Mouse (Mus musculus) liver, postnatal 0 days (tissue): Measurements from ENCODE around the gene Tshz2. TPM values are rescaled to one million over a fixed set of nuclear protein-coding genes. Genes with fewer than 3 reads are reported as not detected.
A peak's percentile ranks its signal among the peaks of the same experiment; 100 is the strongest.

Experiments used
- ATAC-seq: fragments of 200-750 bp; cut with Nextera tagmentation; 2 replicates; pipeline ENCODE4 v1.8.0; 2017; ENCODE audit warnings: mild to moderate bottlenecking, moderate library complexity
- DNase-seq: peaks from one replicate; pipeline ENCODE4 v3.0.0-alpha.2; 2016
- H3K27ac ChIP-seq: fragments of 300-500 bp; sonication (generic); 2 replicates; pipeline ENCODE4 v1.5.1; 2014; ENCODE audit warnings: antibody characterized with exemption, moderate library complexity, mild to moderate bottlenecking, low read depth
- H3K27me3 ChIP-seq: fragments of 300-500 bp; sonication (generic); 2 replicates; pipeline ENCODE4 v1.6.1; 2014; ENCODE audit warnings: low read length, control low read depth, mixed read lengths; ENCODE audit not compliant: insufficient read depth
- H3K36me3 ChIP-seq: fragments of 300-500 bp; sonication (generic); replicated peaks from 2 replicates; pipeline ENCODE4 v1.6.1; 2014; ENCODE audit warnings: mild to moderate bottlenecking, control low read depth, low read length, moderate library complexity, mixed read lengths; ENCODE audit not compliant: insufficient read depth
- H3K4me1 ChIP-seq: fragments of 300-500 bp; sonication (generic); 2 replicates; pipeline ENCODE4 v1.6.1; 2014; ENCODE audit warnings: antibody characterized with exemption, mild to moderate bottlenecking, control low read depth; ENCODE audit not compliant: insufficient read depth
- H3K4me2 ChIP-seq: fragments of 300-500 bp; sonication (generic); 2 replicates; pipeline ENCODE4 v1.6.1; 2014; ENCODE audit warnings: low read depth, mild to moderate bottlenecking, low read length, moderate library complexity, mixed read lengths
- H3K4me3 ChIP-seq: fragments of 300-500 bp; sonication (generic); 2 replicates; pipeline ENCODE4 v1.5.1; 2014; ENCODE audit warnings: low read depth, low read length
- H3K9ac ChIP-seq: fragments of 300-500 bp; sonication (generic); replicated peaks from 2 replicates; pipeline ENCODE4 v1.6.1; 2014; ENCODE audit warnings: mild to moderate bottlenecking, moderate library complexity
- H3K9me3 ChIP-seq: fragments of 300-500 bp; sonication (generic); 2 replicates; pipeline ENCODE4 v1.6.1; 2016; ENCODE audit warnings: mild to moderate bottlenecking, control low read depth, low read length, mixed read lengths
- CTCF ChIP-seq: sonication (generic); IDR thresholded peaks from 2 replicates; pipeline ENCODE4 v1.5.1; 2016; ENCODE audit warnings: antibody characterized with exemption, low read depth
- EP300 ChIP-seq: IDR thresholded peaks from 2 replicates; pipeline ENCODE4 v1.6.1; 2016; ENCODE audit warnings: antibody characterized with exemption, low read depth, mild to moderate bottlenecking
- WGBS: fragments of 180-500 bp; shearing (Covaris S2); extraction: QIAGEN DNeasy Blood & Tissue Kit; methylation state at CpG from one replicate; pipeline ENCODE4 v1.1.7; 2014; ENCODE audit not compliant: insufficient replicate concordance; 5-methylcytosine and 5-hydroxymethylcytosine counted together
- polyA plus RNA-seq: library from polyadenylated mRNA; unstranded; fragments of >200 nt; fragmentation: Nextera tagmentation; extraction: Ambion mirVana; gene quantifications from 2 replicates; pipeline ENCODE4 v1.2.1, GENCODE M21; 2015

Tshz2 gene
- polyA plus RNA-seq, 1 experiment from 2014 or later: 1.5 TPM

DNA sequence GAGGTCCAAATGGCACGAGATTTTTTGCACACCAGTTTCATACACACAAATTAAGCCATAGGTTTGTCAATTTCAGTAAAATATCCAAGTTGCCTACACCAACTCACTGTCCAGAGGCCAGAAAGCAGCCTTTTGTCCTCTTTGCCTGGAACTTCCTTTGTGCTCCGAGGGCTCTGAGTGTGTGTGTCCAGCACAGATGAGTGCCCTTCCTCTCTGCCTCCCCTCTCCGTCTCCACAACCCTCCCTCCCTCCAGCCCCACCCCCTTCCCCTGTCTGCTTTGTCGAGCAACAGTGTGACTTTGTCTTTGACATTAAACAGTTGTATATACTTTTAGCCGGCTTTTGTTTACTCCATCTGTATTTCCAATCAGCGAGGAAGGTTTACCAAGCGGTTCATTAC, 201.8 kb downstream of the Tshz2 start:
- Histone ChIP-seq H3K27me3 (no peaks in the 10 kb centered on the region), H3K4me2 (no peak overlapping the region), H3K9ac (no peak overlapping the region), H3K9me3 (no peaks in the 10 kb centered on the region), H3K27ac (no peak overlapping the region), H3K36me3 (no peaks in the 10 kb centered on the region), H3K4me1 (no peaks in the 10 kb centered on the region), H3K4me3 (no peak overlapping the region)
- ATAC-seq (no peak), DNase-seq (no peak)
- TF ChIP-seq CTCF: no peak
- no peak for TF ChIP-seq EP300
- WGBS: 26% methylated on average over 7 of the region's 7 CpGs

DNA sequence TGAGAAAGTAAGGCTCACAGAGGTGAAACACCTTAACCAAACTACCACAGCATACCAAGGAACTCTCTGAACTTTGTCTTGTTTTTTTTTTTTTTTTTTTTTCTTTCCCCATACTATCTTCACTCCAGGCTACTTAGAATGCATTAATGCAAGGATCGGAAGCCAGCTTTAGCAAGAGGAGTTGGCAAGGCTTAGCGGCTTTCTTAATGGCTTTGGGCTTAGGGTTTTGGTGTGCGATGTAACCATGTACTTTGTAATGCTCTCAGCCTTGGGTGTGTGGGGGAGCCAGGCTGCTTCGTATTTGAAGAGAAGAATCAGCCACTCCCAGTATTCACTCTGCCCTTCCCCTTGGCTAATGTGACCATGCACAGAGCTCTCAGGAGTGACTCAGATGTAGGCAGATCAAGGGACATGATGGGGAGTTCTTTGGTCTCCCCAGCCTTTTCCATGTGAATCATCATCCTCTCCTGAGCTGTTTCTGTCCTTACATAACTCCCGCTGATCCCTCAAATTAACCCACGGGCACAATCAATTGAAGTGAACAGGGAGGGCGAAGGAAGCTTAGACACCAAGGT, 204.3 kb downstream of the Tshz2 start:
- Histone ChIP-seq H3K9me3 (no peaks in the 10 kb centered on the region), H3K4me3 (no peak overlapping the region), H3K4me1 (no peaks in the 10 kb centered on the region), H3K36me3 (no peaks in the 10 kb centered on the region), H3K9ac (no peak overlapping the region), H3K27me3 (no peaks in the 10 kb centered on the region), H3K4me2 (no peak overlapping the region), H3K27ac (no peak overlapping the region)
- no peak for TF ChIP-seq CTCF
- 87% methylated on average over 7 of the region's 7 CpGs for WGBS
- ATAC-seq (no peak), DNase-seq (no peak)

DNA sequence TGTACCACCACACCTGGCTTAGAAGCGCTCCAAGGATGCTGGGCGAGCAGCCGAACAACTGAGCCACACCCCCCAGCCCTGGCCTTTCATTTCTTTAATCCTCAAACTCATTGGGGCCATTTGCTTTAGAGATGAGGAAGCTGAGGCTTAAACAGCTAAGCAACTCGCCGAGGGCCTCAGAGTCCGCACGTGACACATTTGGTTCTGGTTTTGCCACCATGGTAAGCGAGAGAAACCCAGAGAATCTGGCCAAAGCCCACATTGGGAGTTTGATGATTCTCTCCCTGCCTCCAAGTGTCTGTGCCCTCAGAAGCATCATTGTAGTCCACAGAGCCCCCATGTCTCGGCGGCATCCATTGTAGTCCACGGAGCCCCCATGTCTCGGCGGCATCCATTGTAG, 205.7 kb downstream of the Tshz2 start:
- TF ChIP-seq CTCF (no peak), EP300 (no peak)

DNA sequence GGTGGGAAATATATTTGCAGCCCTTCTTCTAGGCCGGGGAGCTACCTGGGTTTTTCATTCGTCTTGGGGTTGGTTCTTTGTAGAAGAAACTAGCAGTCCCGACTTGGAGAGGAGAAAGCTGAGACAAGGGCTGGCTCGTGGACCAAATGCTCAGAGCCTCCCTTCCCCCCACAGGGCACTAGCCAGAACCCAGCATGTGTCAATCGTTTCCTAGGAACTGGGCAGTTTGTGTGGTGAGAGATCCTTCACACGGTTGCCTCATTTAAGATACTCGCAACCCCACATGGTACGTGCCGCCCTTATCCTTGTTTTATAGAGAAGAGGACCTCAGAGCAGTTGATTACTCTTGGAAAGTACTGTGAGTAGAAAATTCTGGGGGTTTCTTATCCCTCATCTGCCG, 208.6 kb downstream of the Tshz2 start:
- no peak for ATAC-seq
- Histone ChIP-seq H3K36me3 (no peaks in the 10 kb centered on the region), H3K27ac (no peak overlapping the region), H3K4me1 (no peaks in the 10 kb centered on the region), H3K9ac (no peak overlapping the region), H3K4me2 (no peak overlapping the region), H3K9me3 (no peaks in the 10 kb centered on the region), H3K4me3 (no peak overlapping the region), H3K27me3 (no peaks in the 10 kb centered on the region)
- TF ChIP-seq CTCF (no peak), EP300 (no peak)
- no peak for DNase-seq
- WGBS: 71% methylated on average over 10 of the region's 10 CpGs

More for the DNA sequence above, 205.7 kb downstream of the Tshz2 start:
- no peak overlapping the region for H3K9ac ChIP-seq
- no peak for ATAC-seq
- H3K27ac ChIP-seq: no peak overlapping the region
- WGBS: 78% methylated on average over 13 of the region's 13 CpGs
- no peak overlapping the region for H3K4me3 ChIP-seq
- H3K36me3 ChIP-seq: no peaks in the 10 kb centered on the region
- no peaks in the 10 kb centered on the region for H3K9me3 ChIP-seq
- no peak for DNase-seq
- no peaks in the 10 kb centered on the region for H3K4me1 ChIP-seq
- no peak overlapping the region for H3K4me2 ChIP-seq
- no peaks in the 10 kb centered on the region for H3K27me3 ChIP-seq

DNA sequence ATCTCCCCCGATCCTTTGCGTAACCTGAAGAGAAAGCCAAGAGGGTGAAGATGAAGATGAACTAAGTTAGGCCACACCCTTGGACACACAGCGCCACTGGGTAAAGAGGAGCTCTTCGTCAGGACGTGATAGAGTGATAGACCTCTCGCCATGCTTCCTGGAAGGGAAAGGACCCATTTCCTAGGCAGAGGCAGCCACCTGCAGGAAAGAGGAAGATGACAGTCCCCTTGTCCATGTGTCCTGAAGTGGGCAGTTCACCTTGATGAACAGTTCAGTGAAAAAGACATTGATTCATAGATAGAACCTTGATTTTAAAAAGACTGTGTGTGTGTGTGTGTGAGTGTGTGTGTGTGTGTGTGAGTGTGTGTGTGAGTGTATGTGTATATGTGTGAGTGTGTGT, 209.7 kb downstream of the Tshz2 start:
- 62% methylated on average over 6 of the region's 6 CpGs for WGBS
- no peaks in the 10 kb centered on the region for H3K4me1 ChIP-seq
- H3K27ac ChIP-seq: no peak overlapping the region

DNA sequence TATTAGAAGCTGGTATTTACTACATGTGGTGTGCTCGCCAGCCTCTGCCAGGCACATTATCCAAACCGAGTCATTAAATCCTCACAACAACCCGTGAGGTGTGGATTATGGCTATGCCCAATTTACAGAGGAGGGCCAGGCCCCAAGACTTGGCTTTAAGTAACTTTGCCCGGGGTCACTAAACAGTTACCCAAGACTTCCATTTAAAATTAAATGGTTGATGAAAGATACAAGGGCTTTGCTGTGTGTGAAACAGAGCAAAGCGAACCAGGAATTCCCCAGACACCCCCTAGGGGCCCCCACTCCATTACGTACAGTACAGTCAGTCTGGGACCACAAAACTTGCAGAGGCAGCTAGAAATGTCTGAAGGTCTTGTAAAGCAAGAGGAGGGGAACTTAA, 210.7 kb downstream of the Tshz2 start:
- no peak for DNase-seq
- ATAC-seq: no peak
- no peak for TF ChIP-seq CTCF
- WGBS: 68% methylated on average over 6 of the region's 6 CpGs
- H3K4me3 ChIP-seq: no peak overlapping the region
- H3K4me1 ChIP-seq: no peaks in the 10 kb centered on the region
- H3K27ac ChIP-seq: no peak overlapping the region
- H3K36me3 ChIP-seq: no peaks in the 10 kb centered on the region
- no peaks in the 10 kb centered on the region for H3K9me3 ChIP-seq
- no peaks in the 10 kb centered on the region for H3K27me3 ChIP-seq
- no peak overlapping the region for H3K4me2 ChIP-seq
- no peak overlapping the region for H3K9ac ChIP-seq

More for the DNA sequence above, 209.7 kb downstream of the Tshz2 start:
- ATAC-seq (no peak), DNase-seq (no peak)
- Histone ChIP-seq H3K4me2 (no peak overlapping the region), H3K9ac (no peak overlapping the region), H3K9me3 (no peaks in the 10 kb centered on the region), H3K36me3 (no peaks in the 10 kb centered on the region), H3K4me3 (no peak overlapping the region), H3K27me3 (no peaks in the 10 kb centered on the region)
- peak; percentile 49 for TF ChIP-seq CTCF
- TF ChIP-seq EP300: no peak

DNA sequence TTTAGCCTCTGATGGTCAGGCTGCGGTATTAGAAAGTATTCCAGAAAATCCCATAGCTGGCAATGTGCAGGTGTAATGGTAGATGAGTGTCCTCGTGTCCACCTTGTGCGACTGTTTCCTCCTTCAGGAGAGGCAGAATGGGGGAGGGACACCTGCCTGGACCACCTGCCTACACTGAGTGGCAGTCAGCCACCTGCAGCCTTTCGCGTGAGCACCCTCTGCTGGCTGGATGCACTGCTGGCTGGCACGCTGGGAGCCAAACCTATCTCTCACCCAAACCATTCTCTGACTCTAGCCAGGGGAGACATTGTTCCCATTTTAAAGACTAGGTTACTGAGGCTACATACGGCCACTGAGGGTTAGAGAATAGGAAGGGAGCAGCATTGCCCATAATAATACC, 216.3 kb downstream of the Tshz2 start:
- Histone ChIP-seq H3K27me3 (no peaks in the 10 kb centered on the region), H3K4me1 (no peaks in the 10 kb centered on the region), H3K27ac (no peak overlapping the region), H3K9ac (no peak overlapping the region), H3K36me3 (no peaks in the 10 kb centered on the region), H3K4me2 (no peak overlapping the region), H3K4me3 (no peak overlapping the region), H3K9me3 (no peaks in the 10 kb centered on the region)
- no peak for TF ChIP-seq EP300
- TF ChIP-seq CTCF: peak; percentile 75
- WGBS: 34% methylated on average over 7 of the region's 7 CpGs
- ATAC-seq (no peak), DNase-seq (peak; percentile 47)
